In genomic region chr1:170787643-170788042, GRCm38 (mm10) we compare ENCODE assay signal across 26 mouse cellular contexts.
"Had no signal": no experiment of that assay in that cellular context is flagged by ENCODE, and none has a peak within 500 bp of the region (broad histone marks: within the 10 kb centered on the region; RNA-seq: fewer than 3 reads in every experiment).

No protein-coding gene starts in this region.

- ATAC-seq: hindbrain, embryonic 16.5 days; inflammation-experienced regulatory T-cells, adult 6 months; intestine, postnatal 0 days; liver, postnatal 0 days had no signal

- H3K4me1 ChIP-seq: hindbrain, embryonic 12.5 days; intestine, embryonic 15.5 days; limb, embryonic 10.5 days; limb, embryonic 12.5 days; liver, embryonic 13.5 days; liver, embryonic 15.5 days had no signal

- H3K4me2 ChIP-seq: heart, embryonic 12.5 days; hindbrain, embryonic 12.5 days; hindbrain, embryonic 14.5 days; intestine, embryonic 15.5 days; limb, embryonic 12.5 days; liver, embryonic 11.5 days; liver, embryonic 13.5 days; liver, embryonic 15.5 days had no signal

- H3K27me3 ChIP-seq: heart, embryonic 12.5 days; hindbrain, embryonic 12.5 days; intestine, embryonic 15.5 days; limb, embryonic 12.5 days; liver, embryonic 13.5 days; liver, embryonic 15.5 days had no signal

- DNase-seq: gastrocnemius, adult 2 months; gastrocnemius, postnatal 10 days; gastrocnemius, postnatal 25 days; heart, postnatal 10 days; heart, postnatal 4 days; kidney, adult 8-10 months; kidney, postnatal 10 days; kidney, postnatal 4 days; liver; liver, embryonic 13.5 days; liver, postnatal 0 days had no signal

- H3K4me3 ChIP-seq: gastrocnemius, adult 2 months; heart, embryonic 10.5 days; heart, embryonic 12.5 days; hindbrain, embryonic 10.5 days; hindbrain, embryonic 12.5 days; intestine, embryonic 15.5 days; layer of hippocampus, adult 2 months; left cerebral cortex, adult 2 months; limb, embryonic 10.5 days; limb, embryonic 12.5 days; liver, embryonic 13.5 days; liver, embryonic 15.5 days had no signal

- H3K9me3 ChIP-seq: heart, embryonic 10.5 days; heart, embryonic 12.5 days; hindbrain, embryonic 10.5 days; hindbrain, embryonic 12.5 days; intestine, embryonic 15.5 days; limb, embryonic 10.5 days; limb, embryonic 12.5 days; liver, embryonic 13.5 days; liver, embryonic 15.5 days had no signal

- H3K36me3 ChIP-seq: intestine, embryonic 15.5 days had no signal

- H3K27ac ChIP-seq: gastrocnemius, adult 2 months; heart, embryonic 10.5 days; hindbrain, embryonic 10.5 days; hindbrain, embryonic 12.5 days; hindbrain, embryonic 14.5 days; intestine, embryonic 15.5 days; layer of hippocampus, adult 2 months; limb, embryonic 10.5 days; limb, embryonic 12.5 days; liver, embryonic 13.5 days; liver, embryonic 15.5 days had no signal

- H3K9ac ChIP-seq: heart, embryonic 12.5 days; hindbrain, embryonic 12.5 days; hindbrain, embryonic 14.5 days; intestine, embryonic 15.5 days; limb, embryonic 12.5 days; liver, embryonic 13.5 days; liver, embryonic 15.5 days; liver, postnatal 0 days had no signal
